Mouse (Mus musculus) B cell, adult (primary cell): ENCODE data around the gene Immp1l. TPM values are rescaled to one million over a fixed set of nuclear protein-coding genes. Genes with fewer than 3 reads are reported as not detected.

Experiments used
- total RNA-seq: library from RNA; stranded (reverse); gene quantifications from 4 replicates; pipeline ENCODE4 v1.2.4, GENCODE M21; 2023; ENCODE audit not compliant: inconsistent age

The Immp1l gene
- total RNA-seq: 18.8 to 30.7 TPM (median 23.1 TPM) in 4 replicates

GRCm38 (mm10) chr2:105903896-105904756 lies at the start of gene Immp1l, which contains the start of gene Elp4:
Immp1l (plus strand) TSS chr2:105904638.
Elp4 (minus strand) TSS chr2:105904564.

GRCm38 (mm10) chr2:106002835-106003739 lies 98.6 kb downstream of the Immp1l start, which contains the start of gene Dnajc24:
Dnajc24 (minus strand) TSS chr2:106003549.

Other genes starting within 250 kb of the Immp1l start
- gene Pax6, start 235.7 kb upstream of the Immp1l start, total RNA-seq: not detected in 4 replicates
- 9.5 to 15.8 TPM (median 10.5 TPM) in 4 replicates for gene Elp4, start 74 bp upstream of the Immp1l start, total RNA-seq
- 12.6 to 21.0 TPM (median 17.4 TPM) in 4 replicates for gene Dnajc24, start 98.9 kb downstream of the Immp1l start, total RNA-seq